Mouse (Mus musculus) urinary bladder, postnatal 10 days (tissue): ENCODE results near the gene Tigit.

Experiments
- DNase-seq: peaks from one replicate; pipeline ENCODE4 v3.0.0; 2022; ENCODE audit warnings: low spot score

Tigit gene

DNA sequence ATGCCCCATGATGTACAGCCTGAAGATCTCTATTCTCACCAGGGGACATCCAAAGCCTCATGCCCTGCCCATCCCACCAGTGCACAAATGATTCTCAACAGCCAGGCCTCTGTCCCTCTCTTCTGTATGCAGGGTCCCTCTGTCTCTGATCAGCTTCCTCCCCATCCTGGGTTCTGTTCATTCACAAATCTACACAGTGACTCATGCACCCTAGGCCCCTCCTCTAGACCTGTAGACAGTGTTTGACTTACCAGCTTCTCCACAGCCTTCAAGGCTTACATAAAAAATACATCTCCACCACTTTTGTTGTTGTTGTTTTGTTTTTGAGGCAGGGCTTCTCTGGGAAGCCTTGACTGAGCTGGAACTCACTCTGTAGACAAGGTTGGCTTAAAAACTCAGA is 915 bp upstream of the Tigit start:
- DNase-seq, result no peak

DNA sequence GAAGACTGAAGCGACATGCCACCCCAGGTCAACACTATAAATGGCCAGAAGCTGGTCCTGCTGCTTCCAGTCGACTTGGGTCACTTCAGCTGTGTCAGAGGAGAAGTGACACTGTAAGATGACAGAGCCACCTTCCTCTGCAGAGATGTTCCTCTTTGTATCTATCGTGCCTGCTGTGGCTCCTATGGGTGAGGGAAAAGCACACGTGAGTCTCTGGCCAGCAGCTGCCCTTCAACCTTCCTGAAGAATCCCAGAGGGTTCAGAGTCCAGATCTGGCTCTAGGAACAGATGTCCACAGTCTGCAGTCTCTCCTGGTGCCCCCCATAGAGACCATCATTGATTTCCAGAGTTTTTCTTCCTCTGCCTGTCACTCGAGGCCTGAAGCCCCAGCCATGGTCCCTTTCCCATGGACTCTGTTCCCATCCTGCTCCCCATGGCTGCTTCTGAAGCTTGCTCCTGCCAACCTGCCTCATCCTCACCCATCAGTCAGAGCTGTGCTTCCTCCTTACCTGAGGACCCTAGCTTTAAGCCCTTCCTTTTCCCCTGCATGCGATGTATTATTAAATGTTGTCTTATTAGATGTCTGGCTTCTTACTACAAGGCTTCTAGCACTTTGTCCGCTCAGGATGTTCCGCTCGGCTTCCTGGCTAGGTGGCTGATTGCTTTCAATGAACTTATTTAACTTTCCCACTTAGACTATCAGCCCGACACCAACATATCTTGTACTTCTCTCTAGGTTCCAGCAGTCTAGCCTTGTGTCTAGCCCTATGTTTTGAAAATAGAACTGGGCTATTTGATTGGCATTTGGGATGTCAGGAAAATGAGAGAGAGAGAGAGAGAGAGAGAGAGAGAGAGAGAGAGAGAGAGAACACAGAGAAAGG is 1.6 kb downstream of the Tigit start:
- no peak for DNase-seq

- no peak for DNase-seq
Measured at GRCm38 (mm10) chr16:43661576-43661975, 2.4 kb downstream of the Tigit start.

GRCm38 (mm10) chr16:43655183-43655787 is 8.7 kb downstream of the Tigit start:
- no peak for DNase-seq

- DNase-seq, result no peak
Measured at GRCm38 (mm10) chr16:43654269-43654668, 9.7 kb downstream of the Tigit start.

- no peak for DNase-seq
Measured at GRCm38 (mm10) chr16:43653288-43653687, 10.7 kb downstream of the Tigit start.

DNA sequence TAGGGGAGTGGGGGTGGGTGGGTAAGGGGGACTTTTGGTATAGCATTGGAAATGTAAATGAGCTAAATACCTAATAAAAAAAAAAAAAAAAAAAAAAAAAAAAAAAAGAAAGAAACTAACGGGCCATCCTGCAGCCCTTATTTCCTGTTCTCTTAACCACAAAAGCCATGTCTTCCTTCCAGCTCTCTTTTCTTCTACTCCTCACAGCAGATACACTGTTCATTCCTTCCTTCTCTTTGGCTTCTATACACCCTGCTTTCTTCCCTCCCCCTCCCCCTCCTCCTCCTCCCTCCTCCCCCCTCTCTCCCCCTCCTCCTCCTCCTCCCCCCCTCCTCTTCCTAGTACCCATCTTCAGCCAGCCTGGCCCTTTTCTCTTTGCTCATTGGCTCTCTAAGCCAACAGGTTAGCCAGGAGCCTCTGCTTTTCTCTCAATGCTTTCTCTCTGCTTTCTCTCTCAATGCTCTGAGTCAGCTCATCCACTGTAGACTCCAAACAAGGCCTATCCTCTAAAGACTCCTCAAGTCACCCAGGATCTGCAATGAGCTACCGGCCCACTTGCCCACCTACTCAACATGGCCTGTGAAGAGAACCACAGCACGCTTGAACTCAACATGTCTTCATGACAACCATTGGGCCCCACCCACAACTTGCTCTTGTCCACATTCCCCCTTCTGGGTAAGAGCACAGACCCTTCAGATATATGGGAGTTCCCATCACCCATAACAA is 13.4 kb downstream of the Tigit start:
- DNase-seq, result no peak

DNA sequence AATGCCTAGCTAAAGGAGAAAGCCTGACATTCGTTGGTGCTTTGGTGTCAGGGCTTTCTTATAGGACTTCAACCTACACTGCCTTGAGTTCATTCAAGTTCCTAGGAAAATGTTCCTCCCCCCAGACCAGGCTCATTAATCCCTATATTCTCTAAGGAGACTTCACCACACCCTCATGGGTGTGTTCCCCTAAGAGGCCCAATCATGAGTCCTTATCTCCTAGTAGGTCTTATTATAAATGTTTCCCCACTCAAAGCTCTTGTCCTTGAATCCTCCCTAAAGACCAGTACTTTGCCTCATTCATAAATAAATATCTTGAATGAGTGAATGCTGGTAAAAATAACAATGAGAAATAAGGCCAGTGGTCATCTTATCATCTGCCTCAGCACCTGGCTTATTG is 16.3 kb downstream of the Tigit start:
- DNase-seq, result no peak

DNA sequence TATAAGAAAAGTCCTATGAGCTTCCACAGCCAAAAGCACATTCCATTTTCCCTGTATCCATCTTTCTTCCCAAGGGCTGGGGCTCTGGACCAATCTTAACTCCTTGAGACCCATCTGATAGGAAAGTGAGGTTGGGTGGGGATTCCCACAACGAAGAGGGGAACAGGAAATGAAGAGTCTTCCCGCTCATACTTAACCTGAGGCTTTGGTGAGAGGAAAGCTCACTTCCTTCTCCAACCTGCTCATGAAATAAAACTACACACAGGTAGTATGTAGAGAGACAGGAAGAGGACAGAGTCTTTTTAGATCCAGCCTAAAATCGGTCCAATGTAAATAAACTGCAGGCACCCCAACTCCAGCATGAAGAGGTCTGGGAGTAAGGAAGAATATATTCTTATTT is 17.0 kb downstream of the Tigit start:
- no peak for DNase-seq

DNA sequence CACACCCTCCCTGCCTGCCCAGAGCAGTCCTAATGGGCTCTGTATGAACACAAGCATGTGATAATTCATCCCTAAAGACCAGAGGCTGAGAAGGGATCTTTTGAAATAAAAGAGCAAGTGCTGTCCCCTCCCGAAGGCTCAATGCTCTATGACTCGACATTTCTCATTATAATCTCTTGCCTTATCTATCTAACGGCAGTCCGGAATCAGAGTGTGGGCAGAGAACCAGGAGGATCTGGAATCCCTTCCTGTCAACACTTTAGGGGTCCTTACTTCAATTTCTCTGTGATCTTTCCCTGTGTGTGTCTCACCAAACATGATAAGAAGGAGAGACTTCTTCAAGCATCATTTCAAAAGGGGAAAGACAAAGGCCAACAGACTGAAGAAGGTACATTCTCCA is 18.1 kb downstream of the Tigit start:
- DNase-seq, result no peak

DNA sequence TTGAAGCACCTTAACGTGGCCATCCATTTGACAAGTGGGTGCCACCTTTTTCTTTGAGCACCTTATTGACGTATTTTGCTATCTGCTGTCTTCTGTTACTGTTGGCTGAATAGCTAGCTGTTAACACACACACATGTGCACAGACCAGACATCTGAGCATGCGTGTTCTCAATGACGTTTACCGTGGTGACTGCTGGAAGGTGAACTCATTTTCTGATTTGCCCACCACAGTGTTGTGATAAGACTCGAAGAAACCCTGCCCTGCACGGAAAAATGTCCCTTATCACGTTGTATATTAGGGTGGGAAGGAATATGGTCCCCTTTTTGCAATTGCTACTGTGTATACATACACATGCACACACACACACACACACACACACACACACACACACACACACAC is 22.7 kb downstream of the Tigit start:
- no peak for DNase-seq

GRCm38 (mm10) chr16:43638406-43639049 is 25.4 kb downstream of the Tigit start:
- no peak for DNase-seq

DNA sequence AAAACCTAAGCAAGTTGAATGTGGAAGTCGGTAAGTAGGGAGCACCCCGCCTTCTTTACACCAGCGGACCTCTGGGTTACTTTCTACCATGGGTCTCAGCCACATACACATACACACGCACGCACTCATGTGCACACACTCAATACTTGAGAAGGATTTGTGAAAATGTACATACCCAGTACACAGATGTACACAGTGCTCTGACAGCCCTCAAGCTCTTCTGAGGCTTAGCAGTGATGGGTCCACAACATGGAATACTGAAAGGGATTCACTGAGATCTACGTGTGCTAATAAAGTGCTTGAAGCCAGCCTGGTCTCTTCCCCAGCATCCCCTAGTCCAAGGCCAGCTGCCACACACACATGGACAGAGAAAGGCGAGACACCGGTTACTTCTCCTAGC is 26.7 kb downstream of the Tigit start:
- DNase-seq, result no peak

GRCm38 (mm10) chr16:43634037-43634436 is 29.9 kb downstream of the Tigit start:
- no peak for DNase-seq

- DNase-seq, result no peak
Measured at GRCm38 (mm10) chr16:43631758-43632157, 32.2 kb downstream of the Tigit start.

- no peak for DNase-seq
Measured at GRCm38 (mm10) chr16:43628662-43629061, 35.3 kb downstream of the Tigit start.

DNA sequence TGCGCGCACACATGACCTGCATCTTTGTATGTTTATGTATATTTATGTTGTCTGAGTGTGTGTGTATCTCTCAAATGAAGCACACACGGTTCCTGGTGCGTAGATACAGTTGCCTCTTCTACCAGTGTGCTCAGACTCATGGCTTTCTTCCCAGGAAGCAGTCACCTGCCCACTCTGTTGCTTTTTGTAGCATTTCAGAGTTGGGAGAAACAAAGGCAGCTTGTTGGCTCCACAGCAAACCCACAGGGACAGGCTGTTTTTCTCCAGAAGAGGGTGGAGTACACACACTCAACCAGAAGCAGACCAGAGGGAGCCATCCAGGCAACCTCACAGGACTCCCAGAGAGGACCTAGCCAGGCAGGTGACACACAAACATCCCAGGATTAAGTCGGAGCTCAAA is 38.0 kb downstream of the Tigit start:
- DNase-seq, result no peak

DNA sequence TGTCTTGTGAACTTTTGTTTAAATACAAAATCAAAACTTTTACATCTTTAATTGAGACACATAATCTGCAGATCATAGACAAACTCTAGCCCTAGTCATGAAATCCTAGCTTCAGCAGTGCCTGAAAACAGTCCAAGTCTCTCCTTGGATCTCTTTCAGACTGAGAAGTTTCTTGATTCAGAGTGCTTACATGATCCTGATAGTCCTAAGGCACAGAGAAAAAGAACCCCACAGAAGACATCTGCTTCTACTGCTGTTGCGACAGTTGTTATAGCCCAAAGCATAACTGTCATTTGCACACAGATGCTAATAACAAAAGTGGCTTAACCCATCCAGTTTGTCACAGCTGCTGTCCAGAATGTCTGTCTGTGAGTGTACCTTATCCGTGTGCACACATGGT is 38.7 kb downstream of the Tigit start:
- DNase-seq, result no peak

DNA sequence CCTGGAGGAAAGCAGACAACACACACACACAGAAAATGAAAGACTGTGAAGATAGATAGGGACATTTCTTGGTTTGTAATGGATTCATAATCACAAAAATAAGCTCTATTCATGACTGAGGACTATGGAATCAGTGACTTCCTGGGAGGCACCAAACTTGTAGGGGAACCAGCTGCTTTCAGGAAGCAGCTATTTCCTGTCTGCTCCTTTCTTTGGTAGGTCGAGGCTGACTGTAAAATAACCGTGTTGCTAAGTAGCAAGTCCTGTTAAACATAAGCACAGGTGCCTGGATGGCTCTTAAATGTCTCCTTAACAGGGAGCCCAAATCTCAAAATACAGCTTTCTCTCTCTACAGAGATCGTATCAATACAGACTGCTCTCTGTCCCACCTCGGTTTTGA is 39.1 kb downstream of the Tigit start:
- DNase-seq, result no peak

DNA sequence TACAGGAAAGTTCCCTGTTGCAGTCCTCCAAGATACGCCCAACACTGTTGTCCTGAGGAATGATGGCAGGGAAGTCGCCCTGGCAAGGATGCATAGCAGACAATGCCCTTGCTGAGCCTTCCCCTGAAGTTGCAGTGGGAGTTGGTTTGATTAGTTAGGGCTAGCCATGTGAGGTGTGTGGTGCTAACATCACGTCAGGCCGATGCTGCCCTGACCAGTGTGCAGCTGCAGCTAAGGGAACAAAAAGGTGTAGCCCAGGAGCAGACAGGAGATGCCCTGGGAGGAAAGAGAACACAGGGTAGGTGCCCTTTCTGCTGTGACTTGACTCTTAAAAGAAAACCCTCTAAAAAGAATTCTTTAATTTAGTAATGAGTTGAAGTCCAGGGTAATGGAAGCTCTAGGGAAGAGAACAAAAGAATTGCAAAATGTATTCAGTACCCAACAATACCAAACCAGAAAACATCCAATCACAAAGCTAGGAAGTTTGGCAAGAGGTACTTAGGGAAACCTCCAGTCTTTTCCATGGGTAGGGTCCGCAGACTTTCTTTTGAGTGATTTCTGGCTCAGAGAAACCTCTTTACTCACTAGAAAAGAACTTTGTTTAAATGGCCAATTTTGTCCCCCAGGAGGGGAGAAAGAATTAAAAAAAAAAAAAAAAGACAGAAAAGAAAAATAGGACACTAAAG is 40.5 kb downstream of the Tigit start:
- DNase-seq, result no peak

- DNase-seq, result no peak
Measured at GRCm38 (mm10) chr16:43620359-43620758, 43.6 kb downstream of the Tigit start.

GRCm38 (mm10) chr16:43619277-43619676 is 44.7 kb downstream of the Tigit start:
- DNase-seq, result no peak
